Mouse (Mus musculus) liver, embryonic 13.5 days (tissue): ENCODE results near the gene Vps54. TPM values are rescaled to one million over a fixed set of nuclear protein-coding genes. Genes with fewer than 3 reads are reported as not detected.
"Not testable (repeated sequence)": the region's sequence is repeated elsewhere in the genome, so short reads cannot be mapped to it uniquely, and the experiment has no call there.

Source experiments
- ATAC-seq: fragments of 200-750 bp; cut with Nextera tagmentation; 2 replicates; pipeline ENCODE4 v1.8.0; 2017; ENCODE audit warnings: low read depth, mild to moderate bottlenecking, moderate number of reproducible peaks, moderate library complexity
- DNase-seq: peaks from one replicate; pipeline ENCODE4 v3.0.0; 2022
- H3K27ac ChIP-seq: fragments of 300-500 bp; sonication (generic); 2 replicates; pipeline ENCODE4 v1.5.1; 2015; ENCODE audit warnings: moderate library complexity, mild to moderate bottlenecking, inconsistent platforms
- H3K27me3 ChIP-seq: fragments of 300-500 bp; sonication (generic); 2 replicates; pipeline ENCODE4 v1.6.1; 2015; ENCODE audit warnings: mild to moderate bottlenecking, inconsistent platforms
- H3K36me3 ChIP-seq: fragments of 300-500 bp; sonication (generic); 2 replicates; pipeline ENCODE4 v1.6.1; 2015; ENCODE audit warnings: mild to moderate bottlenecking, inconsistent platforms
- H3K4me1 ChIP-seq: fragments of 300-500 bp; sonication (generic); replicated peaks from 2 replicates; pipeline ENCODE4 v1.6.1; 2015; ENCODE audit warnings: inconsistent platforms
- H3K4me2 ChIP-seq: fragments of 300-500 bp; sonication (generic); 2 replicates; pipeline ENCODE4 v1.6.1; 2015; ENCODE audit warnings: inconsistent platforms, mild to moderate bottlenecking, moderate library complexity
- H3K4me3 ChIP-seq: fragments of 300-500 bp; sonication (generic); replicated peaks from 2 replicates; pipeline ENCODE4 v1.5.1; 2015; ENCODE audit warnings: mild to moderate bottlenecking, inconsistent platforms
- H3K9ac ChIP-seq: fragments of 300-500 bp; sonication (generic); 2 replicates; pipeline ENCODE4 v1.6.1; 2015; ENCODE audit warnings: mild to moderate bottlenecking, inconsistent platforms
- H3K9me3 ChIP-seq: fragments of 300-500 bp; sonication (generic); replicated peaks from 2 replicates; pipeline ENCODE4 v1.6.1; 2016; ENCODE audit warnings: inconsistent platforms
- WGBS: fragments of 180-500 bp; shearing (Covaris S2); methylation state at CpG from one replicate; pipeline ENCODE4 v1.1.7; 2015; ENCODE audit not compliant: insufficient replicate concordance; 5-methylcytosine and 5-hydroxymethylcytosine counted together
- polyA plus RNA-seq: library from polyadenylated mRNA; unstranded; fragments of >200 nt; fragmentation: Nextera tagmentation; extraction: Ambion mirVana; gene quantifications from 2 replicates; pipeline ENCODE4 v1.2.1, GENCODE M21; 2015

The Vps54 gene
- 3.8 and 4.5 TPM in 2 replicates for polyA plus RNA-seq

DNA sequence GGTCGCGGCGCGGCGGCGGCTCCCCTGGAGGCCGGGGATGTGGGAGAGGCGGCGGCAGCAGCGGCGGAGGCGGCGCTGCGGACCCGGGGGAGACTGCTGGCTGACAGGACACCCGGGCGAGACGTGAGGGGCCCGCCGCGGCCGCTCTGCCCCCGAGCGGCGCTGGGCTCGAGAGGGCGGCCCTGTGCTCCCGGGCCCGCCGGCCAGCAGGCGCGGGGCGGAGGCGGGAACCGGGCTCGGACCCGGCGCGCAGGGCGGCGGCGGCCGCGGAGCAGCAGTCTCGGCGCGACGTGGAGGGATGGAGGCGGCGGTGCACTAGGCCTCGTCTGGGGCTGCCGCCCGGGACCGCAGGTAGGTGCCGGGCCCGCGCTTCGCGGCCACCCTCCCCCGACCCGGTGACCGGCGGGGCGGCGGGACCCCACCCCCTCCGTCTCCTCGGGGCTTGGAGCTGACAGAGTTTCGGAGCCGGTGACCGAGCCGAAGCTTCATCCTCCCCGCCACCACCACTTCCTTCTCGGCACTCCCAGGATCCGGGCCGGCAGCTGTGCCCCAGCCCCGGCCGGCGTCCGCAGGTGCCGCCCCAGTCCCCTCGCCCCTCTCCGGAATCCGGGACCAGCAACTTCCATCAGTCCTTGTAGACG is at the start of gene Vps54:
Gene Vps54 (plus strand): TSS at position 261 of the 641 bp plus-strand sequence.
- Histone ChIP-seq H3K27ac (peak within 1 kb of the TSS; percentile 89), H3K36me3 (no peaks in the 10 kb centered on the region), H3K4me2 (peak within 1 kb of the TSS; percentile 82), H3K4me3 (peak within 1 kb of the TSS; percentile 93), H3K9ac (peak within 1 kb of the TSS; percentile 98), H3K4me1 (peaks cover 19% of the 10 kb centered on the region), H3K9me3 (no peaks in the 10 kb centered on the region), H3K27me3 (no peaks in the 10 kb centered on the region)
- ATAC-seq (peak; percentile 88), DNase-seq (peak; percentile 54)
- 0% methylated on average over 65 of the region's 84 CpGs for WGBS

DNA sequence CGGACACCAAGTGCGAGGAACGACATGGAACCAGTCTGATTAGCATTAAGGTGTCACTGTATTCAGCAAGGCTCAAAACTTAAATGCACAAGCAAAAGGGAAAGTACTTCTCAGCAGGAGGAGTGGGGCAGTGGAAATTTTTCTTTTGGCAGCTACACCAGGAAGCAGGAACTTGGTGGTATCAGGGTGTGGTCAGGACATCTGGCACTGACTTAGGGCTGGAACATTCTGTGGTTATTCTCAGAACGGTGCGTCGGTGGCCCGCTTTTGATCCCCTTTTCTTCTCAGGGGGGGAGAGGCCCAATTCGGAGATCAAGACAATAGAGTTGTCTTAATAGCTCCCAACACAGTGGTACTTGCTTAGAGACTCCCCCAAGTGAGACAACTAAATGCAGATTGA is 47.3 kb upstream of the Vps54 start:
- not testable (repeated sequence) for H3K4me2 ChIP-seq, H3K27ac ChIP-seq, H3K9ac ChIP-seq, H3K36me3 ChIP-seq, H3K4me1 ChIP-seq, H3K27me3 ChIP-seq, H3K9me3 ChIP-seq, H3K4me3 ChIP-seq, DNase-seq, ATAC-seq
- 57% methylated on average over 8 of the region's 8 CpGs for WGBS

DNA sequence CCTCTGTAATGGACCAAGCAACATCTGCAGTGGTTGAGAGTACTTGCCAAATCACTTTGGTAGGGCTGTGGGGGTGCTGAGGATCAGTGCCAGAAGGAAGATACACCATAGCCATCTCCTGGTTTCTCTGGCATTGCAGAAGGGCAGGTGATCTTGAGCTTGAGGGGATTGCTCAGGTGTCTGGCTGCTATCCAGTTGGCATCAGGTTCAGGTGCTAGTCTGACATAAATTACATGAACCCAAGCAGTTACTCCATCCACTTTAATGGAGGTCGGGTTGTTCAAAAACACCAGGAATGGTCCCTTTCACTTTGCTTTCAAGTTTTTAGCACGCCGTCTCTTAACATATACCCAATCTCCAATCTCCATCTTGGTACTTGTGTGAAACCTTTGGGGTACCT is 44.2 kb upstream of the Vps54 start:
- no peaks in the 10 kb centered on the region for H3K4me1 ChIP-seq
- peaks cover 7% of the 10 kb centered on the region; the same call in 1 of the 2 replicates for H3K9me3 ChIP-seq
- ATAC-seq (no peak), DNase-seq (no peak)
- no peaks in the 10 kb centered on the region for H3K36me3 ChIP-seq
- WGBS: 76% methylated on average over 3 of the region's 3 CpGs
- H3K4me3 ChIP-seq: no peak overlapping the region
- no peaks in the 10 kb centered on the region for H3K27me3 ChIP-seq
- H3K4me2 ChIP-seq: no peak overlapping the region
- H3K27ac ChIP-seq: no peak overlapping the region
- no peak overlapping the region for H3K9ac ChIP-seq

DNA sequence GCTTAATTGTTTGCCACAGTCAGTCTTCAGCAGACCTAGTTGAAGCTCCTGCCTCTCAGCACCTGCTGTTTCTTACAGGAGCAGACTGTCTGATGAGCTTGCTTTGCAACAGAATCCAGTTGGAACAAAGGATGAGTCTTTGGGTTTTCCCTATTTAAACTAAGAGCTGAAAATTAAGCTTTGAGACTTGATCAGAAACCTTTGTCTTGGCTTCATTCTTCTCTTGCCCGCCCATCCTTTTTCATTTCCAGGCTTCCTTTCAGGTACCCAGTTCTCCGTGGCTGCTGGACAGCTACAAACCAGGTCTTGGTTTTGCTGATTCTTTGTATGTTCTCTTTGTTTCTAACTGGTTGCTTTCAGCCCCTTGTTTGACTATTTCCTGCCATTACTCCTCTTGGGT is 30.0 kb upstream of the Vps54 start:
- WGBS: 61% methylated on average over 2 of the region's 2 CpGs
- DNase-seq: no peak
- H3K9me3 ChIP-seq: no peaks in the 10 kb centered on the region
- H3K9ac ChIP-seq: no peak overlapping the region
- H3K4me1 ChIP-seq: no peaks in the 10 kb centered on the region
- no peaks in the 10 kb centered on the region for H3K36me3 ChIP-seq
- H3K4me3 ChIP-seq: no peak overlapping the region
- no peak overlapping the region for H3K4me2 ChIP-seq
- H3K27ac ChIP-seq: no peak overlapping the region
- no peak for ATAC-seq
- H3K27me3 ChIP-seq: no peaks in the 10 kb centered on the region

DNA sequence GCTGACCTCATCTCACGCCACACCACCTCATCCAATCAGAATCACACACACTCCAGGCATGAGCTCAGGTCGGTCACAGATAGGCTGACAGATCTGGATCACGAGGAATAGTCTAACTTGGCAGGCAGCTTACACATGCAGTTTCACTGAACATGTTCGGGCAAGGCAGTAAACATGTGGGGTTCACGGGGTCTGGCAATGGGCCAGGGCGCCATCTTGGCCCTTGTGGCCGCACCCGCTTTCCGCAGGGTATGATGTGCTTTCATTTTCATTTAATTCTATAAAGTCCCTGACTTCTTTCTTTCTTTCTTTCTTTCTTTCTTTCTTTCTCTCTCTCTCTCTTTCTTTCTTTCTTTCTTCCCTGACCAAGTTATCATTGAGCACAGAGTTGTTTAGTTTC is 29.4 kb upstream of the Vps54 start:
- H3K4me2 ChIP-seq, H3K4me1 ChIP-seq, H3K9ac ChIP-seq, H3K9me3 ChIP-seq, H3K4me3 ChIP-seq, H3K27ac ChIP-seq, ATAC-seq, H3K27me3 ChIP-seq, DNase-seq, H3K36me3 ChIP-seq: not testable (repeated sequence)
- WGBS: 80% methylated on average over 9 of the region's 9 CpGs

DNA sequence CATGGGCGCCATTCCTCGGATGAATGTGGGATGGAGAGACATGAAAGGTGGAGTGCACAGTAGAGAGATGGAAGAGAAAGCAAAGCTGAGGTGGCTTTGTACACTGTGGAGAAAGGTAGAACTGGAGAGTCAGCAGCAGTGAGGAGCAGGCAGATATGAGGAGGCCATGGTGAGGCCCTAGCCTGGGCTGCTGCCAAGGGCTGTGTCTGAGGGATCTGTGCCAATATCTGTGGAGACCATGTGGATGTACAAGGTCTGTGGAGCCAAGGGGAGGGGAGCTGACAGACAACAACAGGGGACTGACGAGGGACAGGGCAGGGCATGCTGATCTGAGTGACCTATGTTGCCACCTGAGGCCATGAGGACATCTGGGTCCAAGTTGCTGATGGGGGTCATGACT is 21.7 kb upstream of the Vps54 start:
- H3K4me2 ChIP-seq: no peak overlapping the region
- H3K27me3 ChIP-seq: no peaks in the 10 kb centered on the region
- no peak overlapping the region for H3K4me3 ChIP-seq
- peaks cover 17% of the 10 kb centered on the region for H3K4me1 ChIP-seq
- ATAC-seq: peak; percentile 32; the same call in 1 of the 2 replicates
- no peak overlapping the region for H3K27ac ChIP-seq
- 62% methylated on average over 3 of the region's 3 CpGs for WGBS
- no peak for DNase-seq
- H3K9me3 ChIP-seq: no peaks in the 10 kb centered on the region
- no peak overlapping the region for H3K9ac ChIP-seq
- no peaks in the 10 kb centered on the region for H3K36me3 ChIP-seq

DNA sequence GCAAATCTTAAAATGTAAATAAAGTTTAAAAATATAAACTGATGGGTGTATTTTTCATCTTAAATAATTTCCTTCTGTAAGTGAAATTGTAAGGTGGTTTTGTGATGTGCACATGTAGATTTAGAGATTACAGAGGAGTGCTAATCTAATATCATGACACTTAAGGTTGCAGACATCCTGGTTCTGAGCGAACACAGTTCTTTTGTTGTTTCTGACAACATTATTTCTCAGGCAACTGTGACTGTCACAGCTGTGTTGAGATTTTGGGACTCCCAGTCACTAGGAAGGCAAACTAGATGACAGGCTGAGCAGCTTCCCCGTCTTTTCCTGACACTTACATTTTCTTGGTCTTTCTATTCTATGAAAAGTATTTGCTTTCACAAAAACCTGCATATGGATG is 19.8 kb upstream of the Vps54 start:
- DNase-seq (no peak), ATAC-seq (no peak)
- H3K9me3 ChIP-seq: no peaks in the 10 kb centered on the region
- H3K4me2 ChIP-seq: no peak overlapping the region
- H3K27ac ChIP-seq: no peak overlapping the region
- no peaks in the 10 kb centered on the region for H3K27me3 ChIP-seq
- 65% methylated on average over 2 of the region's 2 CpGs for WGBS
- H3K4me3 ChIP-seq: no peak overlapping the region
- H3K36me3 ChIP-seq: no peaks in the 10 kb centered on the region
- H3K9ac ChIP-seq: no peak overlapping the region
- peaks cover 20% of the 10 kb centered on the region for H3K4me1 ChIP-seq

DNA sequence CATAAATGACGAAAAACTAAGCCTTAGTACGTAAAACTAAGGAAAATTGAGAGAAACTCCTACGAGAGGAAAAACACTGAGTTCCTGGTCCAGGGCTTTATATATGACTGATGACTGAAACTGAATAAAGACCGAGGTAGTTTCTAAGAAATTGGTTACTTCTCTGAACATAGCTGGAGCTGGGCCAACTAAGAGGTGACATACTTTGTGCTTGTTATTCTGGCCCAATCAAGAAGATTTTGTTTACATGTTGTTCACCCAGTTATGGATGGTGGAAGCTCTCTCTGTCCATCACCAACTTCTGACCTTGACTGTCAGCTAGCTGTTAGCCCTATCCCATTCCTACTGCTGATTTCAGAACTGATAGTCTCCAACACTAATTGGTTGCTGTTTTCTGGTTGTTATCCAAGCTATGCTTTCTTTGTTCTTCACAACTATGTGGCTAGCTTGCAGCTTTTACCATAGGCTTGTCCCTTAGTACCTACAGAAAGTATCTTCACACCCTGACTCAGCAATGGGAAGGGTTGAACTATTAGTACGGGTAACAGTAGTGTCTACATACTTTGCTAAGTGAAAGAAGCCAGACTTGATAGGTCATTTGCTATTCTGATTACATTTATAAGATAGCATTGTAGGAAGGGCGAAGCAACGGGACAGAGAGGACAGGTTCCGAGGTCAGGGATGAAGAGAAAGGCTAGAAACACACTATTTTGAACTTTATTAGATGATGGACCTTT is 19.1 kb upstream of the Vps54 start:
- 78% methylated on average over 8 of the region's 8 CpGs for WGBS
- Histone ChIP-seq H3K4me2 (no peak overlapping the region), H3K36me3 (no peaks in the 10 kb centered on the region), H3K27ac (no peak overlapping the region), H3K9ac (no peak overlapping the region), H3K9me3 (no peaks in the 10 kb centered on the region), H3K4me3 (no peak overlapping the region), H3K27me3 (no peaks in the 10 kb centered on the region), H3K4me1 (peaks cover 20% of the 10 kb centered on the region)
- ATAC-seq: no peak
- no peak for DNase-seq

DNA sequence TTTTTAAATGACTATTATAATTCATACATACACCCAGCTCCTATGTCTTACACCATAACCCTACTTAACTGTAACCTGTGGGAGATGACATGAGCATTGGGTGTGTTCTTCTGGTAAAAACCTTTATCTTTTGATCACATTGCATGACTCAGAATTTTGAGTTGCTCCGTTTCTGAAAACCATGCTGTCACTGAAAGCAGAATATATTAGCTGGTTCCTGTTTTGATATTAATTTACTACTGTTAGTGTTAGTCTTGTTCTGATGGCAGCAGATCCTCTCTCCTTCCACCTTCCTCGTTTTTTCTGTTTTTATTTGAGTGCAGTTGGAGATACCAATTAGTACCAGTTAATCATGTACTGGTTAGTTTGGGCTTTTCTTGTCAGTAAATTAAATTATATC is 18.3 kb upstream of the Vps54 start:
- Histone ChIP-seq H3K27ac (no peak overlapping the region), H3K9me3 (no peaks in the 10 kb centered on the region), H3K4me3 (no peak overlapping the region), H3K4me1 (peaks cover 20% of the 10 kb centered on the region), H3K27me3 (no peaks in the 10 kb centered on the region), H3K9ac (no peak overlapping the region), H3K4me2 (no peak overlapping the region), H3K36me3 (no peaks in the 10 kb centered on the region)
- DNase-seq (no peak), ATAC-seq (peak; percentile 85)
- 23% methylated on average over 2 of the region's 2 CpGs for WGBS

DNA sequence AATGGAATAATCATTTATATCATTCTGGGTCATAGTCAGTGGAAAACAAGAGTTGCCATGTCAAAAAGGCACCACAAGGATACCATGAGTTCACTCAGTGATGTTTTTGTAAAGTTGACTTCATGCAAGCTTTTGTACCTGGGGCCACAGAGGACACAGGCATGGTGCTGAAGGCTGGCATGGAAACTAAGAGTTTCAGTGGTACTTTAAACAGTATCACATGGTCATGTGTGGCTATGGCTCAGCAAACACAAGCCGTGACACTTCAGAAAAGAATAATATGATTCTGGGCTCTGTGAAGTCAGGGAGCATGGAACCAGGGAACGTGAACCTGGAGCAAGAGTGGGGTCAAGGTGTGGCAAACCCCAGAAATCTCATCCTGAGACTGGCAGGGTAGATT is 17.7 kb upstream of the Vps54 start:
- Histone ChIP-seq H3K36me3 (no peaks in the 10 kb centered on the region), H3K4me2 (no peak overlapping the region), H3K4me1 (peaks cover 20% of the 10 kb centered on the region), H3K27me3 (no peaks in the 10 kb centered on the region), H3K9ac (no peak overlapping the region), H3K4me3 (no peak overlapping the region), H3K9me3 (no peaks in the 10 kb centered on the region), H3K27ac (no peak overlapping the region)
- WGBS: 84% methylated on average over 2 of the region's 2 CpGs
- DNase-seq (no peak), ATAC-seq (no peak)

DNA sequence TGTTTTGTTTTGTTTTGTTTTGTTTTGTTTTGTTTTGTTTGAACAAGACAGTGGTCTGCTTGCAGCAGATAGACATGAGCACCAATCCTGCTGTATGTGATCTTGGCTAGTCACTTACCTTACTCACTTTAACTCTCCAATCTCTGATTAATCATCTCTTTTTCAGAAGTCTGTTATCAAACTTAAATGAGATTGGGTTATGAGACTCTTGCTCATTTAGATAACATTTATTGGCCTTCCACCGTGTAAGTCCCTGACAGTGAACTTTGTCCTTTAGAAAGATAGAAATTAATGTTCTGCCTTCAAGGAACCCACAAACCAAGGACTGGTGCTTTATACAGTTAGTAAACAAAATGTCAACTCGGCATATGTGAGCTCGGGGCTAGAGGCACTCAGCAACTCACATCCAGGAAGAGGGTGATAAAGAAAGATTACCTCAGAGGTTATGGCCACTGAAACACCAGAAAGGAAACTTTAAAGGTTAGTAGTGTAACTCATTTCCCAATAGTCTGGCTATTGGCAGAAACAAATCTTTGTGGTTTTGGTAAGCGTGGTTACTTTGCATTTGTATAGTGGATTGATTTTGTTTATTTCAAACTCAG is 16.4 kb upstream of the Vps54 start:
- 27% methylated on average over 4 of the region's 4 CpGs for WGBS
- no peak overlapping the region for H3K27ac ChIP-seq
- H3K36me3 ChIP-seq: no peaks in the 10 kb centered on the region
- H3K27me3 ChIP-seq: no peaks in the 10 kb centered on the region
- peaks cover 20% of the 10 kb centered on the region for H3K4me1 ChIP-seq
- H3K4me2 ChIP-seq: no peak overlapping the region
- no peak for DNase-seq
- H3K9me3 ChIP-seq: no peaks in the 10 kb centered on the region
- no peak for ATAC-seq
- no peak overlapping the region for H3K4me3 ChIP-seq
- H3K9ac ChIP-seq: no peak overlapping the region
